Mouse (Mus musculus): ENCODE measurements around the gene En2.

Gene En2

GRCm38 (mm10) chr5:28161383-28161937, 4.0 kb upstream of the En2 start:
- no peak for DNase-seq

- no peak for DNase-seq
Observed at GRCm38 (mm10) chr5:28161938-28162402, 3.5 kb upstream of the En2 start.

- no peak for DNase-seq
Observed at GRCm38 (mm10) chr5:28163926-28164325, 1.6 kb upstream of the En2 start.

GRCm38 (mm10) chr5:28166256-28167231, 1.1 kb downstream of the En2 start:
- DNase-seq, result peak; percentile 24

GRCm38 (mm10) chr5:28167611-28168252, 2.2 kb downstream of the En2 start:
- DNase-seq, result no peak

GRCm38 (mm10) chr5:28168253-28169165, 3.0 kb downstream of the En2 start:
- no peak for DNase-seq

GRCm38 (mm10) chr5:28169166-28169801, 3.8 kb downstream of the En2 start:
- no peak for DNase-seq

- DNase-seq, result no peak
Observed at GRCm38 (mm10) chr5:28170081-28170480, 4.6 kb downstream of the En2 start.

- no peak for DNase-seq
Observed at GRCm38 (mm10) chr5:28170892-28171291, 5.4 kb downstream of the En2 start.

GRCm38 (mm10) chr5:28171667-28172066, 6.2 kb downstream of the En2 start:
- DNase-seq, result no peak

GRCm38 (mm10) chr5:28172261-28172920, 6.9 kb downstream of the En2 start:
- no peak for DNase-seq

- no peak for DNase-seq
Observed at GRCm38 (mm10) chr5:28172921-28173670, 7.6 kb downstream of the En2 start.

- DNase-seq, result no peak
Observed at GRCm38 (mm10) chr5:28173674-28174073, 8.2 kb downstream of the En2 start.

- DNase-seq, result no peak
Observed at GRCm38 (mm10) chr5:28174086-28174485, 8.6 kb downstream of the En2 start.

- no peak for DNase-seq
Observed at GRCm38 (mm10) chr5:28174876-28175569, 9.5 kb downstream of the En2 start.

- no peak for DNase-seq
Observed at GRCm38 (mm10) chr5:28175570-28175919, 10.1 kb downstream of the En2 start.

GRCm38 (mm10) chr5:28176023-28176422, 10.5 kb downstream of the En2 start:
- no peak for DNase-seq

GRCm38 (mm10) chr5:28176585-28176984, 11.1 kb downstream of the En2 start:
- DNase-seq, result no peak

- DNase-seq, result no peak
Observed at GRCm38 (mm10) chr5:28178322-28178721, 12.8 kb downstream of the En2 start.

GRCm38 (mm10) chr5:28179237-28179790, 13.8 kb downstream of the En2 start:
- no peak for DNase-seq
